Mouse (Mus musculus) hindbrain, embryonic 12.5 days (tissue): ENCODE data around the gene Gm37240. TPM values are rescaled to one million over a fixed set of nuclear protein-coding genes. Genes with fewer than 3 reads are reported as not detected.

Experiments
- ATAC-seq: fragments of 200-750 bp; cut with Nextera tagmentation; 2 replicates; pipeline ENCODE4 v1.8.0; 2017; ENCODE audit warnings: moderate TSS enrichment; ENCODE audit not compliant: low FRiP score
- H3K27ac ChIP-seq: fragments of 300-500 bp; sonication (generic); 2 replicates; pipeline ENCODE4 v1.5.1; 2016; ENCODE audit warnings: mild to moderate bottlenecking
- H3K27me3 ChIP-seq: fragments of 300-500 bp; sonication (generic); 2 replicates; pipeline ENCODE4 v1.6.1; 2016; ENCODE audit warnings: mild to moderate bottlenecking
- H3K36me3 ChIP-seq: fragments of 300-500 bp; sonication (generic); 2 replicates; pipeline ENCODE4 v1.6.1; 2016; ENCODE audit warnings: mild to moderate bottlenecking
- H3K4me1 ChIP-seq: fragments of 300-500 bp; sonication (generic); 2 replicates; pipeline ENCODE4 v1.6.1; 2016
- H3K4me2 ChIP-seq: fragments of 300-500 bp; sonication (generic); replicated peaks from 2 replicates; pipeline ENCODE4 v1.6.1; 2016; ENCODE audit warnings: mild to moderate bottlenecking
- H3K4me3 ChIP-seq: fragments of 300-500 bp; sonication (generic); 2 replicates; pipeline ENCODE4 v1.5.1; 2016; ENCODE audit warnings: mild to moderate bottlenecking
- H3K9ac ChIP-seq: fragments of 300-500 bp; sonication (generic); 2 replicates; pipeline ENCODE4 v1.6.1; 2016; ENCODE audit warnings: mild to moderate bottlenecking, moderate library complexity
- H3K9me3 ChIP-seq: fragments of 300-500 bp; sonication (generic); replicated peaks from 2 replicates; pipeline ENCODE4 v1.6.1; 2016; ENCODE audit warnings: mild to moderate bottlenecking
- WGBS: fragments of 180-500 bp; shearing (Covaris S2); methylation state at CpG from one replicate; pipeline ENCODE4 v1.1.7; 2016; 5-methylcytosine and 5-hydroxymethylcytosine counted together
- polyA plus RNA-seq: library from polyadenylated mRNA; unstranded; fragments of >200 nt; fragmentation: Nextera tagmentation; extraction: Ambion mirVana; gene quantifications from 2 replicates; pipeline ENCODE4 v1.2.1, GENCODE M21; 2016

The Gm37240 gene
- polyA plus RNA-seq, 1 experiment from 2014 or later, result 3.3 TPM

DNA sequence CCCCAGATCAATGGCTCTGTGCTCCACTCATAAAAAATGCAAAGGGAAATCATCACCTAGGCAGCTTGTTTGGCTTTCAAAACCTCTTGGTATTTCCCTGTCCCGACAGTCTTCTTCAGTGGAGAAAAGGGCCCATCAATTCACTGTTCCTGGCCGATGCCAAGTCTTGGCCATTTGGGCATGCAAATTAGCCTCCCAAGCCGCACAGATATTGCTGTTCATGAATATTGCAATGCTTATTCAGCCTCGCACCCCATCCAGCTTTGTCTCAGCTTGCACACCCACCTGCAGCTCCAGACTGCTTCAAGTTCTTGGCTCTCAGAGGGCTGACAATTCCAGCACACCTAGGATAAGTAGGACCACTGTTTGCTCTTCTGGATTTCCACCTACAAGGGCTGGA lies 685.5 kb downstream of the Gm37240 start:
- Histone ChIP-seq H3K27ac (no peak overlapping the region), H3K9me3 (no peaks in the 10 kb centered on the region), H3K4me3 (no peak overlapping the region), H3K4me2 (no peak overlapping the region), H3K36me3 (no peaks in the 10 kb centered on the region), H3K4me1 (peaks cover 7% of the 10 kb centered on the region; the same call in 1 of the 2 replicates), H3K27me3 (no peaks in the 10 kb centered on the region), H3K9ac (no peak overlapping the region)
- WGBS, result 49% methylated on average over 4 of the region's 4 CpGs
- no peak for ATAC-seq

DNA sequence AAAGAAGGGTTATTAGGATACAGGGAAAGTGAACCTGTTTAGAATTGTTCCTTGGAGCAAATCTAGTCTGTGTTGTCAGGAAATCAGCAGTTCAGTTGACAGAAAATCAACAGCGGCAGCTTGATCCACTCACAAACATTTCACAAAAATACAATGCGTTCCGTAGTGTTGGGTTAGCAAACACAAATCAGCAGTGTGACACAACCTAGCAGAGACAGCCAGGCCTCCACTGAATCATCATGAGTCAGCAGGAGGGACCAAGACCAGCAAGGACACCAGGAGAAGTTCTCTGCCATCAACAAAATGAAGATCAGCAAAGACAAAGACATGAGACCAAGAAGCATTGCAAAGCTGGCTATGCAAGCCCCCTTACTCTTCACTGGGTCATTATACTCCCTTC lies 688.8 kb downstream of the Gm37240 start:
- Histone ChIP-seq H3K4me2 (no peak overlapping the region), H3K4me1 (0 out of 2 replicates have a peak, but pooled peaks cover 2% of the 10 kb centered on the region), H3K4me3 (no peak overlapping the region), H3K27ac (no peak overlapping the region), H3K27me3 (no peaks in the 10 kb centered on the region), H3K9ac (no peak overlapping the region), H3K36me3 (no peaks in the 10 kb centered on the region), H3K9me3 (no peaks in the 10 kb centered on the region)
- ATAC-seq, result no peak
- 90% methylated on average over 3 of the region's 3 CpGs for WGBS

- ATAC-seq, result no peak
- Histone ChIP-seq H3K27ac (no peak overlapping the region), H3K27me3 (no peaks in the 10 kb centered on the region), H3K9me3 (no peaks in the 10 kb centered on the region), H3K9ac (no peak overlapping the region), H3K36me3 (no peaks in the 10 kb centered on the region), H3K4me3 (no peak overlapping the region), H3K4me1 (0 out of 2 replicates have a peak, but pooled peaks cover 2% of the 10 kb centered on the region), H3K4me2 (no peak overlapping the region)
- 89% methylated on average over 6 of the region's 6 CpGs for WGBS
These were observed 690.2 kb downstream of the Gm37240 start for GRCm38 (mm10) chr3:85197148-85197547.

- H3K9me3 ChIP-seq, result no peaks in the 10 kb centered on the region
- no peak overlapping the region for H3K9ac ChIP-seq
- ATAC-seq, result no peak
- H3K36me3 ChIP-seq, result no peaks in the 10 kb centered on the region
- 0 out of 2 replicates have a peak, but pooled peaks cover under 1% of the 10 kb centered on the region for H3K4me1 ChIP-seq
- H3K4me3 ChIP-seq, result no peak overlapping the region
- H3K27ac ChIP-seq, result no peak overlapping the region
- H3K4me2 ChIP-seq, result no peak overlapping the region
- WGBS, result 81% methylated on average over 4 of the region's 4 CpGs
- no peaks in the 10 kb centered on the region for H3K27me3 ChIP-seq
These were observed 690.7 kb downstream of the Gm37240 start for GRCm38 (mm10) chr3:85196591-85196990.

GRCm38 (mm10) chr3:85195068-85195481 lies 692.2 kb downstream of the Gm37240 start:
- Histone ChIP-seq H3K4me3 (0 out of 2 replicates have a peak overlapping the region, but pooled peaks have one; percentile 0), H3K27ac (no peak overlapping the region), H3K4me2 (no peak overlapping the region), H3K4me1 (no peaks in the 10 kb centered on the region), H3K9me3 (no peaks in the 10 kb centered on the region), H3K9ac (no peak overlapping the region), H3K27me3 (no peaks in the 10 kb centered on the region), H3K36me3 (no peaks in the 10 kb centered on the region)
- 59% methylated on average over 8 of the region's 8 CpGs for WGBS
- ATAC-seq, result no peak

DNA sequence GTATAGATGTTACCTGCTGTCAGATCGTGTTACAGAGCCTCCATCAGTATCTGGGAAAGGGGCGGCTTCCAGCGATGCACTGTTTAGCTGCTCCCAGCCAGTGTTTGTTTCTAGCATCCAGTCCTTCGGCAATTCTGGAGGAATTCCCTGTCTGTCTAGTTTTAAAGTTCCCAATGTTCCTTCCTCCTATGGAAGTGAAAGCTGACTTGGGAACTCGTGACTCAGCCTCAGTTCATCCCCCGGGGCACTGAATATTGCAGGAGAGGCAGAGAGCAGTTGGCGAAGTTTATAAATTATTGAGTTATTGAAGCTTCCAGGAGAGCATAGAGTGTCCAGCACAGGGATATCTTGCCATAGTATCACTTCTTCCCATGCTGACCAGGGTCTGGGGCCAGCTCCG lies 697.5 kb downstream of the Gm37240 start:
- Histone ChIP-seq H3K4me1 (peaks cover 26% of the 10 kb centered on the region), H3K4me2 (no peak overlapping the region), H3K27ac (no peak overlapping the region), H3K9me3 (no peaks in the 10 kb centered on the region), H3K36me3 (no peaks in the 10 kb centered on the region), H3K9ac (no peak overlapping the region), H3K27me3 (peaks cover 5% of the 10 kb centered on the region), H3K4me3 (no peak overlapping the region)
- WGBS, result 67% methylated on average over 8 of the region's 8 CpGs
- no peak for ATAC-seq

GRCm38 (mm10) chr3:85188364-85188763 lies 699.0 kb downstream of the Gm37240 start:
- Histone ChIP-seq H3K9ac (no peak overlapping the region), H3K36me3 (no peaks in the 10 kb centered on the region), H3K27me3 (peaks cover 5% of the 10 kb centered on the region), H3K4me3 (no peak overlapping the region), H3K4me2 (no peak overlapping the region), H3K9me3 (no peaks in the 10 kb centered on the region), H3K27ac (no peak overlapping the region), H3K4me1 (peaks cover 26% of the 10 kb centered on the region)
- 48% methylated on average over 5 of the region's 5 CpGs for WGBS
- ATAC-seq, result no peak

- no peak overlapping the region for H3K27ac ChIP-seq
These were observed 700.6 kb downstream of the Gm37240 start for GRCm38 (mm10) chr3:85186661-85187076.

DNA sequence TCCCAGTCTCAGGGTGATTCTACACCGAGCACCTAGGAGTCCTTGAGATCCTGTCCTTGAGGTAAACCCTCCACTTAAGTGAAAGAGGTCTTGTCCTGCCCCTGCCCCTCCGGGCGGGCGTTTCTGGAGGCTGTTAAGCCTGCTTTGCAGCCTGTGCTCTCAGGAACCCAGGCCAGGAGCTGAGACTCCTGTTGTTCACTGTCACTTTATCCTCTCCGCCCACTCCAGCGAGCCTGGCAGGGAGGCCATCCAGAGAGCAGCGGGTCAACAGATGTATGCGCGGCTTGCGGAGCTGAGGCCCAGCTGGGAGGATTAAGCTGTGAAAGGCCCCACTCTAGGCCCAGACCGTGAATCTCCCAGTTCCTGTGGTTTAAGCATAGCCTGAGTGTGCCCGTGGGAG lies 701.5 kb downstream of the Gm37240 start:
- peaks cover 5% of the 10 kb centered on the region for H3K27me3 ChIP-seq
- H3K4me2 ChIP-seq, result no peak overlapping the region
- H3K27ac ChIP-seq, result no peak overlapping the region
- WGBS, result 8% methylated on average over 12 of the region's 12 CpGs
- H3K4me1 ChIP-seq, result peaks cover 26% of the 10 kb centered on the region
- no peaks in the 10 kb centered on the region for H3K36me3 ChIP-seq
- H3K9me3 ChIP-seq, result no peaks in the 10 kb centered on the region
- no peak overlapping the region for H3K9ac ChIP-seq
- no peak overlapping the region for H3K4me3 ChIP-seq
- ATAC-seq, result no peak

More at GRCm38 (mm10) chr3:85186661-85187076, 700.6 kb downstream of the Gm37240 start:
- H3K9me3 ChIP-seq, result no peaks in the 10 kb centered on the region
- WGBS, result 52% methylated on average over 19 of the region's 19 CpGs
- no peak for ATAC-seq
- peak overlapping the region; percentile 34 for H3K4me2 ChIP-seq
- peaks cover 5% of the 10 kb centered on the region for H3K27me3 ChIP-seq
- H3K4me1 ChIP-seq, result peaks cover 26% of the 10 kb centered on the region
- H3K4me3 ChIP-seq, result no peak overlapping the region
- no peaks in the 10 kb centered on the region for H3K36me3 ChIP-seq
- H3K9ac ChIP-seq, result no peak overlapping the region

DNA sequence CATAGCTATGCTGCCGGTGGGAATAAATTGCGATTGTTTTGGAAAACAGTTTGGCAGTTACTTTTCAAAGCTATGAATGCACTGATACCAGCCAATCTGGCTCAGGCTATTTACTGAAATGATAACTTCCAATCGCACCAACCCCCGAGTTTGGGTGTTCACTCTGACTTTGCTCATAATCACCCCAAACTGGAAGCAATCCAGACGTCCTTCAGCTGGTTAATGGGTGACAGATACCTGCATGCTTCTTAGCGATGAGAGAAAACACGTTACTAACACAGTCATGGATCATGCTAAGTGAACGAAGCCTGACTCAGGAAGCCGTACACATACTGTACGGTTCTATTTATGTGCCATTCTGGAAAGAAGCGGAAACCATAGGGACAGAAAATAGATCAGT lies 702.4 kb downstream of the Gm37240 start:
- H3K4me2 ChIP-seq, result no peak overlapping the region
- H3K9me3 ChIP-seq, result 0 out of 2 replicates have a peak, but pooled peaks cover 4% of the 10 kb centered on the region
- H3K27ac ChIP-seq, result no peak overlapping the region
- no peak for ATAC-seq
- peaks cover 5% of the 10 kb centered on the region for H3K27me3 ChIP-seq
- H3K9ac ChIP-seq, result no peak overlapping the region
- no peak overlapping the region for H3K4me3 ChIP-seq
- H3K36me3 ChIP-seq, result no peaks in the 10 kb centered on the region
- H3K4me1 ChIP-seq, result peaks cover 26% of the 10 kb centered on the region
- 81% methylated on average over 11 of the region's 11 CpGs for WGBS

DNA sequence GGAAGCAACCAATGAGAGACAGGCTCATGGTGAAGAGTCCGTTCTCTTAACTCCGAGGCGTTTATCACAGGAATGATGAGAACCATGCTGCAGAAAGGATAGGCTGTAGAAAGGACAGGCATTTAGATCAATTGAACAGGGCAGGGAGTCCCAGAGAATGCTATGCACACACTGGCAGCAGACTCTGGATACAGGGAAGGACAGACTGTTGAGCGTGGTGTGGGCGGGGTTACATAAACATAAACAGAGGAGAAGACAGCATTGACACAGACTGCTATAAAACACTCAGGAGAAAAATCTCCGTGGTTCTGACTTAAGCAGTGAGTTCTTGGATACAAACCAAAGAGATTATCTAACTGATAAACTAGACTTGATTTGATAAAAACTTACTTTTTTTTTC lies 703.2 kb downstream of the Gm37240 start:
- Histone ChIP-seq H3K4me2 (no peak overlapping the region), H3K4me1 (peaks cover 26% of the 10 kb centered on the region), H3K9me3 (0 out of 2 replicates have a peak, but pooled peaks cover 9% of the 10 kb centered on the region), H3K9ac (no peak overlapping the region), H3K27me3 (peaks cover 5% of the 10 kb centered on the region), H3K36me3 (no peaks in the 10 kb centered on the region), H3K4me3 (no peak overlapping the region), H3K27ac (no peak overlapping the region)
- WGBS, result 53% methylated on average over 6 of the region's 6 CpGs
- no peak for ATAC-seq

GRCm38 (mm10) chr3:85176736-85177135 lies 710.6 kb downstream of the Gm37240 start:
- WGBS, result 90% methylated on average over 1 of the region's 1 CpGs
- peaks cover 7% of the 10 kb centered on the region for H3K4me1 ChIP-seq
- H3K4me2 ChIP-seq, result no peak overlapping the region
- no peaks in the 10 kb centered on the region for H3K36me3 ChIP-seq
- 0 out of 2 replicates have a peak, but pooled peaks cover 9% of the 10 kb centered on the region for H3K9me3 ChIP-seq
- no peak overlapping the region for H3K27ac ChIP-seq
- no peak overlapping the region for H3K9ac ChIP-seq
- no peak overlapping the region for H3K4me3 ChIP-seq
- 0 out of 2 replicates have a peak, but pooled peaks cover 2% of the 10 kb centered on the region for H3K27me3 ChIP-seq
- ATAC-seq, result no peak
